Mouse (Mus musculus) heart, adult 2 months (tissue): ENCODE results near the gene Gbgt1.

ENCODE experiments used
- CTCF ChIP-seq: fragments of 200-600 bp; IDR thresholded peaks from 2 replicates; pipeline ENCODE4 v1.8.1; 2022; ENCODE audit warnings: antibody characterized with exemption, mild to moderate bottlenecking, moderate library complexity
- EP300 ChIP-seq: fragments of 200-500 bp; IDR thresholded peaks from 2 replicates; pipeline ENCODE4 v1.6.1; 2011; ENCODE audit warnings: low read depth, low read length, control low read depth; ENCODE audit not compliant: insufficient read depth
- POLR2A ChIP-seq: fragments of 200-500 bp; IDR thresholded peaks from 2 replicates; pipeline ENCODE4 v1.6.1; 2011; ENCODE audit warnings: mild to moderate bottlenecking, low read depth, low read length, control low read depth; ENCODE audit not compliant: insufficient read depth

DNA sequence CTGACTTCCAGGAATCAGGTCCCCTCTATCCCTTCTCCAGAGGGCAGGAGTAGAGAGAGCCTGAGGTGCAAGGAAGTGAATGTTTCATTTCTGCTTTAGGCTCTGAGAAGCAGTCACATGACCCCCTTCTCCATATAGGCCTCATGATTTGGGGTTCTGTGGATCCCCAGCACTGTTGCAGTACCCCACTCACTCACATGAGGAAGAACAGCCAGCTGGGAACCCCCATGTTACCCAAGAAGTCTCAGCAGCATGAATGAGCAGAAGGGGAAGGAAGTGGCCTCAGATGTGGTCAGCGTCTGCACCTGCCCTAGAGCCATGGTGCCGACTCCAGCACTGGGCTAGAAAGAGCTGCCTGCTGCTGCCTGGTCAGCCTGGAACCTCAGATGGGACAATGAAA, 43.3 kb downstream of the Gbgt1 start:
- TF ChIP-seq CTCF (no peak), POLR2A (no peak), EP300 (peak; percentile 35; the same call in 1 of the 2 replicates)
